Mouse (Mus musculus): ENCODE data around the gene Myo1d.

Gene Myo1d

DNA sequence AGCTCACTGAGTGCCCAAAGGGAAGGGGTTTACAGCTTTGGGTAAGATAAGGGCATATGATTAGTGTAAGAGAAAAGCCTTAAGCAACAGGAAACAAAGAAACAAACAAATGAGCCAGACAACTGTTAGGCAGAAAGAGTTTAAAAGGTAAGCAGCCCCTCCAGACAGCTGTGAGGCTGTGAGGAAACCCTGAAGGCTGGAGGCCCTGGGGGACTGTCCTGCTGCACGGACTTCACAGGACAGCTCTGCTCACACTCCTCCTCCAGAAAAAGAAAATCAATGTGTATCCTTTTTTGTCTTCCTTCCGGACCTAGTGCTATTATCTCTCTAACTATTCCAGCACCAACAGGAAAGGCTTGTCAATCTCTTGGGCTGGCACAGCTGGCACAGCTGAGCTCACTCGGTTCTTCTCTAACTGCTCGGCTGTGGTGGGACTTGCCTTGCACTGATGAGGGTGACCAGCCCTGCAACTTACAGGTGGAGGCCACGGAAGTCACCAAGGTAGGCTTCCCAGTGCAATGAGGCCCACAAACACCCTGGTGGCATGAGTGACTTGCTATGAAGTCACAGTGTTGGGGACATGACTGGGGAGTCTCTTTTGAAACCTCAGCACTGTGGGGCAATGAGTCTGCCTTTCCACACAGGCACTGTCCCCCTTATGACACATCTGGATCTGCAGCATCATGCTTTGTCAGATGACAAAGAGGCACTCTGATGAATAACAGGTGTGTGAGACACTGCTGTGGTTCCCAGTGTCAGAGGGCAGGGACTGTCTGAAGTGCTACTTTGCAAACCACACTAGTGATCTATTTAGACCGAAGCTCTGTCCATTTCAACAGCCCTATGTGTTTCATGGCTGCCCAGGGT lies 275.1 kb downstream of the Myo1d start:
- no peak for DNase-seq (ENCODE audit: low read depth, low spot score)

DNA sequence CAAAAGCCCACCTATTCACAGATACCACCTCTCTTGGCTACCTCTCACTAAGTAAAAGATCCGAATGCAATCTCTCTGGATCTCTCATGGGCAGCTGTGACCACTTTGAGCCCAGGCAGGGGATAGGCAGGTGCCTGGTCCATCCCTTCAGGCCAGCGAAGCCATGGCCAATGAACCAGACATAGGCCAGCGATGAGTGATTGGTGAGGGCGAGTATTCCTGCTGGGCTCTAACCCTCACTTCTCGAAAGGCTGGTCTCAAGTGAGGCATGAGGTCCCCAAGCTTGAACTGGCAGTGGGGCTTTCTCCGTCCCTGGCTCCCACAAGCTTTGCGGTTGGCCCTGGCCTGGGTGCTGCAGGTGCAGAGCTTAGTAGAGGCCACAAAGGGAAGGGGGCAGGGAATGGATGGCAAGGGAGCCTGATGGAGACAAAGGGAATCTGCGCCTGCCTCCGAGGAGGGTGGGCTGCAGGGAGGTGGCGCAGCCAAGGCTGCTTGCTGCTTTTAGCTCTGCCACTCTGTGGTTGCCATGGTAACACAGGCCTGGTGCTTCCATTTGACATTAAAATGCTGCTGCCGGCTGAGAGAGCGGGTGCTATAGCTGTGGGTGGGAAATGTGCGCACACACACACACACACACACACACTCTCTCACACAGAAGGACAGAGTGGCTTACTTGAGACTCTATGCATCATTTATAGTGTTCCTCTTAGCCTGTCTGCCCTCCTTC lies 275.9 kb downstream of the Myo1d start:
- DNase-seq (ENCODE audit: low read depth, low spot score): no peak

DNA sequence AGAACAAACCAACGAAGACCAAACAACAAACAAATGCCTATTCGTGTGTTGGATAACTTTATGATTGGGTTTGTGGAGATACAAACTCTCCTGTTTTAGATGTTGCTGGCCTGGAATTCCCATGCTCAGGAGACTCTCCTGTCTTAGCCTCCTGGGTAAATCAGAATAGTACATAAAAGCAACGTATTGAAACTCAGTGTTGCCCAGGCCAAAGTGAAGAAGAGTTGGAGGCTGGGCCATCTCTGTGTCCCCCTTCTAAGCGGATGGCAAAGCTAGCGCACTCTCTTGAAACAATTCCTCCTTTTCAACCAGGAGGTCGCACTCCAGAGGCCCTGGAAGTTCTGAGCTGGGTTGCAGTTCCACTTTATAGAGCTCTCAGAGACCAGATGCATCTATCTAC lies 276.5 kb downstream of the Myo1d start:
- no peak for DNase-seq (ENCODE audit: low read depth, low spot score)

DNA sequence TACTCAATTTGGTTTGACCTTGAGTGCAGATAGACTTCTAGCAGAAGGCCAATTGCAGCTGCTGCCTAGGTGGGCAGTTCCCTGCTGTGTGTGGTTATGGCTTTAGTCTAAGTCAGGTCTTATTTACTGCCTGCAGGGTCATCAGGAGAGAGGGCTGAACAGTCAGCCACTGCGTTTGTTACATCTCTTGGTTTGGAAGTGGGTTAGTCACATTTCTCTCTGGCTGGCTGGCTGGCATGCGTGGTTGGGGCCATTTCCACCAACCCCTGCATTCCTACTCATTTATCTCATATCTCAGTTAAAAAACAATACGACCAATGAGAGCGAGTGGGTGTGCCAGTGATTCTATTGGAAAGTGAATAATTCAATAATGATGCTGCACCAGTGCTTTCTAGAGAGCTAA lies 280.3 kb downstream of the Myo1d start:
- DNase-seq (ENCODE audit: low read depth, low spot score): no peak

DNA sequence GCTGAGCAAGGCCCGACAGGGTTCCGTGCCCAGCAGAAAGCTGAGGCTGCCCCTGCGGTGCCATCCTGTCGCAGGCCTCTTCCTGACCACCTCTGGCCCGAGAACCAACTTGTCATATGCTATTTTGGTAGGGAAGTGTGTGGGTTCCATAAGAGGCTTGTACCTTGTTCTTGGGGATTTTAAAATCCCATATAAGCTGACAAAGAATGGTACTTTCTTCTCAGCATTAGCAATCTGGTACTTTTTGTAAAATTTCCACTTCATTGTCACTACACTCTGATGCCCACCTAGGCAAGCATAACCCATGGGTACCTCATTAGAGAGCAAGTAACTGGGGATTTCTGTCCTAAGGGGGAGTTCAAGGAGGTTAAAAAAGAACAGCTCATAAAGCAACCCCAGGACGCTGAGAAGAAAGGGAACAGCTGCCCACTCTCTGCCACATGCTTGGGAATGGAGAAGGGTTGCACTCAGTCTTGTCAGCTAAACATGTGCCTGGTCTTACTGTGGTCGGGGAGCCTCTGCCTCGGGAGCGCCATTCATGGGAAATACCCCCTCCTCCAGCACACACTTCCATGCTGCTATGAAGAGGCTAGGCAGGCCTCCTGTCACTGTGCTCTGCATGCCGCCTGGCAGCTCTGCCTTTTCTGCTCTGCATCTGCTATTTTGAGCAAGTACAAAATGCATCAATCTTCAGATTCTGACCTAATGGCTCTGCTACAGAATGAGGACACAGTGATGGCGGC lies 281.3 kb downstream of the Myo1d start:
- no peak for DNase-seq (ENCODE audit: low read depth, low spot score)

DNA sequence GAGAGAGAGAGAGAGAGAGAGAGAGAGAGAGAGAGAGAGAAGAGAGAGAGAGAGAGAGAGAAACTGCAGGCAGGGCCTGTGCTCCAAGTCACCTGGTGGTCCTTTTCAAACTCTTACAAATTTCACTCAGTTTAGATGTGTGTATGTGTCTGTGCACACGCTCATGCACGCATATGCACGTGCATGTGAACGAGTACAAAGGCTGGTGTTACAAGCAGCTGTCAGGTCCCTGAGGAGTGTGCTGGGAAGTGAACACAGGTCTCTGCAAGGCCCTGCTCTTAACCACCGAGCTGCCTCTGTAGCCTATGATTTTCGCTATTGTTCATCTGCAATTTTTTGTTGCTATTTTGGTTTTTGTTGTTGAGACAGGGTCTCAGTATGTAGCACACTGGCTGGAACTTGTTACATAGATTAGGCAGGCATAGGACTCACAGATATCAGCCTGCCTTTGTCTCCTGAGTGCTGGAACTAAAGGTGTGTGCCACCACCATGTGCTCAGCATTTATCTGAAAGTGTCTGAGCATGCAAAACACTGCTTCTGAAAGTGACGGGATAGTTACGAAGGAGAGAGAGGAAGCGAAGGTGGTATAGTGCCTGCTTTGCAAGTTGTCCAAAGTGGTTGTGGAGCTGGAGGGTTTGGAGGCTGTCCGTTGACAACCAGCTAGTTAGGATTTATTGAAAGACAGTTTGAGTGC lies 282.5 kb downstream of the Myo1d start:
- no peak for DNase-seq (ENCODE audit: low read depth, low spot score)

DNA sequence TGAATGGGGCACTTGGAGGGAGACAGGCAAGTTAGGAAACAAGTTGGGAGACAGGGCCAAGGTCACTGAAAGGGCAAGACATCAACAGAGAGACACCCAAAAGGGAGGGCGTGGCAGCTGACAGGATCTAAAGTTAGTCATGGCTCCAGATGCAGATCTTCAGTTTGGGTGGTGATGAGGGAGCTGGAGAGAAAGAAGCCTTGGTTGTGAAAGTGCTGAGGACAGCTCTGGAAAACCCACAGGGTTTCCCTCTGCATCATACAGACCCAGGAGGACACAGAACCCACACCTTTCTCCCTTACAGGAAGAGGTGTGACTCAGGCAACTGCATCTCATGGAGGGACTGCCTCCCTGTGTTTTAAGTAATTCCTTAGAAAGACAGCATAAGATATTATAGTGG lies 283.2 kb downstream of the Myo1d start:
- DNase-seq (ENCODE audit: low read depth, low spot score): no peak

DNA sequence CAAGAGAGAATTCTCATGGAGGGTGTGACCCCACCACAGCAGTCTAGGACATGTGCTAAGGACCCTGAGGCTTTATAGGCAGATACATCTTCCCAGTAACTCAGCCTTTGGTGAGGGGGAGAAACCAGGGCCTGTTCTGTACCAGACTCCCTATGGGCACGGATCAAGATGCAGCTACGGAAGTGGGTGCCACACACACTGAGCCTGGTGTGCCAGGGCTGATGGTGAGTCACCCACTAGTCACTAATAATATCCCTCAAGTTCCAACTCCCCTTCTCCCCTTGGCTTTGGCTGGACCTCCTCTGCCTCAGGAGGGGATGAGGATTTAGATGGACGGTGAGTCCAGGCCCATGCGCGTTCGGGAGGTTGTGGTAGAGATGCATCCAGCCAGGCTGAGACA lies 283.9 kb downstream of the Myo1d start:
- DNase-seq (ENCODE audit: low read depth, low spot score): no peak

DNA sequence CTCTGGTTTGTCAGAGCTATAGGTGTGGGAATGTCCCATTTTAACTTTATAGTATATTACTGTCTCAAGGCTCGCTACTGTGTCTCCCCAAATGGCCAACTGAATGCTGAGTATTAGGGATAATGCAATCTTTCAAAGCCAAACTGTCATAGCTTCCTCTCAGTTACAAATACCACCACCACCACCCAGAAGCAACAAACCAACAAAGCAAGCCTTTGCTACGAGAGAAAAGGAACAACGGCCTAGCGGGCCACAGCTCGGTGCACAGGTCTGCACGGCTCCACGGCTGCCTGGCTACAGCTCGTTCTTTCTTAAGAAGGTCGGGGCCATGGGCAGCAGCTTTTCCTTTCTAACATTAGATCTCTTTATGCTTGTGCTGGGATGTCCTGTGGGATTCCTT lies 285.0 kb downstream of the Myo1d start:
- no peak for DNase-seq (ENCODE audit: low read depth, low spot score)

DNA sequence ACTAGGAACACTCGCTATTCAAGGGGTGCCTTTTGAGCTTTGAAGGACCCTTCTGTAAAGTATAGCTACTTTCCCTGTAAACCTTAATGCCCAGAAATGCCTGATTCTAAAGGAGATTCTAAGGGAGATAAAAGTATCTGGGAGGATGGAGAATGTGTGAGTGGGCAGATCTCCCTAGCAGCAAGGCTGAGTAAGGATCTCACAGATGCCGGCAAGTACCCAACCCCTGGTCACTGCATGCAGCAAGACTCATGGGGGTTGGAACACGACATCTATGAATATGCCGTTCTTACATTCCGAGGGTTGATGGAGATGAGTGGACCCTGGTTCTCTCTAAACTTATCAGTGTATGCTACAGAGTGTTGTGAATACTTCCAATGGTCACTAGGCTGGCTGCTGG lies 286.6 kb downstream of the Myo1d start:
- DNase-seq (ENCODE audit: low read depth, low spot score): no peak

DNA sequence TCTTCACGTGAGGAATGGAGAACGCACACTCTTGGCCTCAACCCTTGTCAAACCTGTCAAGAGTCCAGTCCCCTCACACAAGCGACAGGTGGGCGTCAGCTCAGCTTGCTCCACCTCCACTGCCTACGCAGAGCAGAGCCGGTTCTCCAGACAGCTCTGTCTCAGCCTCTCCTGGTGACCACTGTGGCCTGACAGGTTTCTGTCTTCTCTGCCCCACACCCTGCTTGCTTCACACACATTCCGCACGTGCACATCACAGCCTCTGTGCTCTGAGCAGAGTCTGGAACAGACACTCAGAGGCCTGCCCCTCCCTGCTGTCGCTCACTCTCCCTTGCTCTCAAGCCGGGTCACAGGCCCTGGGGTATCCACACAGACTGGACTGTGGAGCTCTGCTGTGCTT lies 289.0 kb downstream of the Myo1d start:
- no peak for DNase-seq (ENCODE audit: low read depth, low spot score)

DNA sequence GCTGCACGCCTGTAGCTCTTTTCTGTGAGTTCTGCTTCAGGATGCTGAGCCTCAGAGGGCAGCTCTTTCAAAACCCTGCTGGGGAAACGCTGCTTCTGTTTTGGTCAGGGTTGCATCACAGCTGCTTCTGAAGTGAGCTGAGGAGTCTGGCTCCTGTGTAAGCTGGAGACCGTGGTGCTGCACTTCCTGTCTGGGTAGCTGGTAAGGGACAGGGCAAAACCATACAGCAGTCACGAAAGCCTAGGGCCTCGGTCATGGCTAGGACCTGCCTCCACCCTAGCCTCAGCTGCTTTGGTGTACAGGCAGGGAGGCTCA lies 290.0 kb downstream of the Myo1d start:
- DNase-seq (ENCODE audit: low read depth, low spot score): no peak

DNA sequence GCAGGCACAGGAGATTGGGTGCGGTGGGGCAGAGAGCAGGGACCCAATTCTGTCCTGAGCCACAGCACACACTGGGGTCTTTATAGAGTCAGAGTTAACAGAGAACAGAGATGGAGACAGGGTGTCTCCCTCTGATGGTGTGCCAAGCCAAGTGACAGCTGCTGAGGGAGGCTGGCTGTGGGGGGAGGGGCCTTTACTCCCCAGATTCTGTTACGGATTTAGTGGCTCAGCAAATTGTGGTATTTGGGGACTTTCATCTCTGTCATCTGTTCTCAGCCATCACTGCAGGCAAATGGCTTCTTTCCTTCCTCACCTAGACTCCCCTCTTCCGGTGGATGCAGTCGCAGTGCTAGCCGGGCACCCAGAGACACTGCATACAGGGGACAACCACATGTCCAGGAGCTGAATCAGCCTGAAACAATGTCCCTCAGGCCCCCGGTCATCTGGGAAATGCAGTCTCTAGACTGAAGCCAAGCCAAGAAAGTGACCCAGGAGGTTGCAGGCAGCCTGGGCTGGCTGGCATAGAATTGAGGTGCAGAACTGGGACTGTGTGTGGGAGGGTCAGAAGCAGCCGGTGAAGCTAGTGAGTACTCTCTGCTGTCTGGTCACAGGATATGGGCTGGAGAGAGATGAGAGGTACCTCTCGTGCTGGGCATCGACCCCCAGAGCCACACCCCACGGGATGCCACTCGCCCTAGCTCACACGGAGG lies 290.5 kb downstream of the Myo1d start:
- no peak for DNase-seq (ENCODE audit: low read depth, low spot score)

DNA sequence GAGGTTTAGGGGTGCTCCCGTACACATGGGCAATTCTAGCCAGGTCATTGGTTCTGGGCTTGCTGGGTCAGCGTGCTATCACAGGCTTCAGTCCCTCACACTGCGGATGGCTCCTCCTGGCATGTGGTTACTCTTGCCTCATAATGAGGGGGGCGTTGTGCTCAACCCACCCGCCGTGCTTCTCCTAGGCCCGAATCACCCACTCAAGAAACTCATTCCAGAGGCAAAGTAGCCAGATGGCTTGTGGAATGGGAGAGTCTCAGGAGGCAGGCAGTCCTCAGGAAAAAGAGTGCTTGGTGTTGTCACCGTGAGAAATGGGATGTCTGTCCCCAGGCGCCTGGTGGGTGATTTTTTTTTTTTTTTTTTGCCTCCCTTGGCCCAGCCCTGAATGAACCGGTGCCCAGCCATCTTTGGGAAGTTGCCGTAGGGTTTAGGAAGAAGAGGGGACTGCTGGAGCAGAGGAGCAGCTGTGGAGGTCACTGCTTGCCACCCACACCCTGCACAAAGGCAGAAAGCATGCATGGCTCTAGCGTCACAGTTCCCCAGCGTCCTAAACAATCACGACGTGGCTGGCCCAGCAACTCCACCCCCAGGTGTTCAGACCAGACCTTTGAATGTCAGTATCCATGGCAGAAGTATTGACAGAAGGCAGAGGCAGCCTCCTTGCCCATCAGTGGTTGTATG lies 291.8 kb downstream of the Myo1d start:
- DNase-seq (ENCODE audit: low read depth, low spot score): no peak

DNA sequence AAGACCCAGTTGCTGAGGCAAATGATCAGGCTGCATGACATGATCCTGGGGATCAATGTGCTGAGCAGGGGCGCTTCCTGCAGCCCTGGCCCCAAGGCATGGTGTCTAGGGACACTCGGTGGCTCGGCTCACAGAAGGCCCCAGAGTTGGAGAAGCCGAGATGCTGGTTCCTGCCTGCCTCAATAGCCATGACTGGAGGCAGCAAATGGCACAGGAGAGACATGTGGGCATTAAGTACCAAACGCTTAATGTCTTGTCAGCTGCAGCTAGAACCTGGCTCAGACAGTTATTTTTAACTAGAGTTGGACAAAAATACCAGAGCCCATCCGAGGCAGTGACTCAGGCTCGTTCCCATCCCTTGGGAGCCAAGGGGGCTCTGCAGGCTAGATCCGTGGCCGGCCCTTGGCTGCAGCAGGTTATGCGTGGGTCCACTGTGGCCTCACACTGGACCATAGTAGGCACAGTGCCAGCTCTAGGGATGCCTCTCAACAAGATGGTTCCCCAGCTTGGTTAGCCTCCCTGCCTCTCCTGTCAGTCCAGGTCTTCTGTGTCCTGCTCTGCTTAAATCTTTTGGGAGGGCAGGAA lies 294.1 kb downstream of the Myo1d start:
- no peak for DNase-seq (ENCODE audit: low read depth, low spot score)

DNA sequence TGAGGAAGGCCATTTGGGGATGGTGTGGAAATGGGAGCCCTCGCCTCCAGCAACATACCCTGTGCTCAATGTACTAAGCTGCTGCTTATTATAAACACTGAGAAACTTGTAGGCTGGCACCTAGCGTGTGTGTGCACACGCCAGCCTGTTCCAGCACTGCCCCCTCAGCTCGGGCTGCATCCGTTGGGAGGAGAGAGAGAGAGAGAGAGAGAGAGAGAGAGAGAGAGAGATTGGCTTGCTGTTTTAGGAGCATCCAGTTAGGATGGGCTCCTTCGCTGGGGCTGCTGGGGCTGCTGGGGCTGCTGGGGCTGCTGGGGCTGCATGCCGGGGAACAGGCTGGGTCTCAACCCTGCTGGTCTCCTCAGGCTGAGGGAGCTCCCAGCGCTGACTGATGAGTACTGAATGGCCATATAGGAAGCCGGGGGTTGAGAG lies 294.7 kb downstream of the Myo1d start:
- no peak for DNase-seq (ENCODE audit: low read depth, low spot score)

DNA sequence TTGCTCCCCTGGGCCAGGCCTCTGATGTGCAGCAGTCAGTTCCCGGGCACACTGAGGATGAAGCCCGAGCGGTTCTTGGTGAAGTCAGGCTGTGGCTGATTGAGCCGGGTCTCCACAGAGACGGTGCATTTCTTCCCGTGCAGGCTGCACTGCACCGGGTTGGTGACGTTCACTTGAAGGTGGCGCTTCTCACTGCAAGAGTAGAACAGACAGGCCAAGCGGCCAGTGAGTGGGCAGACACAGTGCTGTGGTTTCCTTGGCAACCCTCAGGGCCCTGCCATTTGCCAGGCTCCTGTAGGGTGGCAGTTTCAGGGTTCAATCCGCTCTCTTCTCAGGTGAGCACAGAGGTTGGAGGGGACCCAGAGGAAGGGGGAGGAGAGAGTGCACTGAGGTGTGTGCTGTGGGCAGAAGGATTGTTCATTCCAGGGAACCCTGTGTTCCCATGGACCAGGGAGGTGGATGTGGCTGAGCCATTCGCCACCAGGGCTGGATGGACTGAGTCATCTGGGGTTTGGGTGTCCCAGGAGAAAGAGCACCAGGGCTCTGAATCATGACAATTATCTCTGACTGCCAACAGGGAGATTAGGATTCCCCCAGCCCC lies 295.5 kb downstream of the Myo1d start:
- no peak for DNase-seq (ENCODE audit: low read depth, low spot score)

DNA sequence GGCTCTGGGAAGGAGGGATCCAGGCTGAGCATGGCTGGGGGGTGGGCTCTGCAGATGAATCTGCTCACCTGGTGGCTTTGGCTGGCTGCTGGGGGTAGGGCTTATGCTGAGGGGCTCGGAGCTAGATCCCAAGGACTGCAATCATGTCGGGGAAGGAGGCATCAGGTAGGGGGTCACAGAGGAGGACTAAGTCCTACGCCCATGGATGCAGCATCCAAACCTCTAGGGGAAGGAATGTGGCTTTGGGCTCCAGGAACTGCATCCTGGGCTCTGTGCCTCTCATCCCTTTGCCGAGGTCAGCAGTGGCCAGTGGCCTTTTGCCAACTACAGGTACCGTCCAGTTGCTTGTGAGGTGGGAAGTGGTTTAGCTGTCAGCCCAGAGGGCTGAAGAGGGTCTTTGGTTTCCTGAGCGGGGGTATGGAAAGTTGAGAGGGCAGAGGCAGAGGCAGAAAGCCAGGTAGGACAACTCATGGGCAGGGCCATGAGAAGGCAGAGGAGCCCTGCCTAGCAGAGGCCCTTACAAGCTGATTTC lies 296.2 kb downstream of the Myo1d start:
- DNase-seq (ENCODE audit: low read depth, low spot score): no peak

DNA sequence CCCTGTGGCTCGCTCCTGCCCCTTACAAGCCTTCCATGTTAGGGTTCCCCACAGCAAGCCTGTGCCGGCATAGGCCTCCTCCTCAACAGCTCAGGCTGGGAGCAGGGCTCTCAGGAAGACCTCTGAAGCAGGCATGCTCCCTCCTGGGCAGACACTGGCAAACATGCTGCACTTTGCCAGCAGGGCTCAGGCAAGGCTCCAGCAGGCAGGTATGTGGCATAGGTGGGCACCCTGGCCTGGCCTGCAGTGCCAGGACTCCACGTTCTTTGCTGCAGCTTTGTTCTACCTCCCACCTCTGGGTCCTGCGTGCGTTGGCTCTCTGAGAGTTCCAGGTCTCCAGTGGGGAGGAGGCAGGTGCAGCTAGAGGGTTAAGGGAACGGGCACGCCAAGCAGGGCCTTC lies 296.9 kb downstream of the Myo1d start:
- no peak for DNase-seq (ENCODE audit: low read depth, low spot score)

DNA sequence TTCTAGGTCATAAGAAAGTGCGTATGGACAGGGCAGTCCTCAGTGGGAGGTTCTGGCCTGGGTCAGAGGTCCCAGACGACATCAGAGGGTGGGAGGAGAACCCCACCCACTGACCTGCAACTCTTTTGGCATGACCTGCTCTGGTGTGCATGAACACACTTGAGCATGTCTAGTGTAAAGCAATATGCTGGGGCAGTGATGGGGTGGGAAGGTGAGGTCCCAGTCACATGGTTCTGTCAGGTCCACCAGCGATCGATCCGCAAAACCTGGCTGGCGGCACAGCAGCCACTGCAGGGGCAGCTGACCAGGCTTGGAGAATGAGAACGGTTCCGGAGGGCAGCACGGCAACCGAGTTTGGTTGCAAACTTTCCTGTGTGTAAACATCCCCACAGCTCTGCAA lies 297.5 kb downstream of the Myo1d start:
- no peak for DNase-seq (ENCODE audit: low read depth, low spot score)

All from retina, adult 2 months (tissue).